Mouse (Mus musculus) embryonic facial prominence, embryonic 12.5 days (tissue): Measurements from ENCODE around the gene Kif3a. TPM values are rescaled to one million over a fixed set of nuclear protein-coding genes. Genes with fewer than 3 reads are reported as not detected.

ENCODE experiments used
- ATAC-seq: fragments of 200-750 bp; cut with Nextera tagmentation; 2 replicates; pipeline ENCODE4 v1.8.0; 2017; ENCODE audit not compliant: insufficient number of reproducible peaks, insufficient read depth, low FRiP score, low TSS enrichment
- H3K27ac ChIP-seq: fragments of 300-500 bp; sonication (generic); 2 replicates; pipeline ENCODE4 v1.5.1; 2016; ENCODE audit warnings: mild to moderate bottlenecking
- H3K27me3 ChIP-seq: fragments of 300-500 bp; sonication (generic); 2 replicates; pipeline ENCODE4 v1.6.1; 2016; ENCODE audit warnings: mild to moderate bottlenecking, moderate library complexity
- H3K36me3 ChIP-seq: fragments of 300-500 bp; sonication (generic); 2 replicates; pipeline ENCODE4 v1.6.1; 2016; ENCODE audit warnings: mild to moderate bottlenecking
- H3K4me1 ChIP-seq: fragments of 300-500 bp; sonication (generic); 2 replicates; pipeline ENCODE4 v1.6.1; 2016
- H3K4me2 ChIP-seq: fragments of 300-500 bp; sonication (generic); replicated peaks from 2 replicates; pipeline ENCODE4 v1.6.1; 2016; ENCODE audit warnings: mild to moderate bottlenecking, moderate library complexity
- H3K4me3 ChIP-seq: fragments of 300-500 bp; sonication (generic); 2 replicates; pipeline ENCODE4 v1.5.1; 2016; ENCODE audit warnings: mild to moderate bottlenecking
- H3K9ac ChIP-seq: fragments of 300-500 bp; sonication (generic); 2 replicates; pipeline ENCODE4 v1.6.1; 2016; ENCODE audit warnings: mild to moderate bottlenecking, moderate library complexity
- H3K9me3 ChIP-seq: fragments of 300-500 bp; sonication (generic); 2 replicates; pipeline ENCODE4 v1.6.1; 2016; ENCODE audit warnings: mild to moderate bottlenecking, moderate library complexity
- WGBS: fragments of 180-500 bp; shearing (Covaris S2); methylation state at CpG from one replicate; pipeline ENCODE4 v1.1.7; 2016; 5-methylcytosine and 5-hydroxymethylcytosine counted together
- polyA plus RNA-seq: library from polyadenylated mRNA; unstranded; fragments of >200 nt; fragmentation: Nextera tagmentation; extraction: Ambion mirVana; gene quantifications from 2 replicates; pipeline ENCODE4 v1.2.1, GENCODE M21; 2016

Kif3a gene
- polyA plus RNA-seq, 1 experiment from 2014 or later: 101 TPM

DNA sequence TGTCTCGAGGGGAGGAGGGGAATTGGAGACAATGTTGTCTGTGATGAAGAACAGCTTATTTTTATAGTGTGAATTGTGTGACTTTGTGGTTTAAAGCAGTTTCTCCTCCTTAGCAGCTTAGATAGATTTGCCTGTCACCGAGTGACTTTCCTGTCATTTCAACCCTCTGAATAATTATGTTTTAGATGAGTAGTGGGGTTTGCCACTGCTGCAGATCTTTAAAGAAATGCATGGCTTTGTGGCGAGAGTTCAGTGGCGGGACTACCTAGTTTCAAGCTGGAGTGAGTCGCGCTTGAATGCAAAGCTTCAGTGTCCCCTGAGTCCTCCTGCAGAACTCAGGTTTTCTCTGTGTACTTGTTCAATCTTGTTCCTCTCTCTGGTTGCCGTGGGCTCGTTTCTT lies 21.1 kb downstream of the Kif3a start:
- H3K36me3 ChIP-seq: peaks cover 75% of the 10 kb centered on the region
- no peak overlapping the region for H3K4me2 ChIP-seq
- H3K27me3 ChIP-seq: no peaks in the 10 kb centered on the region
- H3K4me3 ChIP-seq: no peak overlapping the region
- no peak for ATAC-seq
- WGBS: 73% methylated on average over 8 of the region's 8 CpGs
- H3K27ac ChIP-seq: no peak overlapping the region
- H3K9ac ChIP-seq: no peak overlapping the region
- no peaks in the 10 kb centered on the region for H3K4me1 ChIP-seq
- H3K9me3 ChIP-seq: no peaks in the 10 kb centered on the region

DNA sequence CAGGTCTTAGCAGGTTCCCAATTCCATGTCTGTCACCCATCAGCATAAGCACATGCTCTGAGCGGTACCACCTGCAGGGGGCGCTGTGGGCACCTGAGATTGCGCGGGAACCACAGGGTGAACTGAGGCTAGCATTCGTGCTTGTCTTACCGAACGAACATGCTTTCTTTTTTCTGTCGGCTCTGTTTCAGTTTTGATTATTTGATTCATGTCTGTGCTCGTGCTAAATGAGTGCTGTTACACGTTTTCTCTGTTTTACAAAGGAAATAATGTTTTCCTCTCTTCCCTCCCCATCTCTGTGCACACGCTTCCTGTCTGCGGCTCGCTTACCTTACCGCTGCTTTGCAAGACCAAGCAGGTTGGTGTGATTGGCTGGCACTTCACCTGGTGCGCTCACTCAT lies 23.2 kb downstream of the Kif3a start:
- peaks cover 80% of the 10 kb centered on the region for H3K36me3 ChIP-seq
- H3K27ac ChIP-seq: no peak overlapping the region
- no peaks in the 10 kb centered on the region for H3K4me1 ChIP-seq
- ATAC-seq: no peak
- no peak overlapping the region for H3K4me3 ChIP-seq
- H3K27me3 ChIP-seq: no peaks in the 10 kb centered on the region
- 40% methylated on average over 15 of the region's 15 CpGs for WGBS
- H3K4me2 ChIP-seq: no peak overlapping the region
- no peak overlapping the region for H3K9ac ChIP-seq
- no peaks in the 10 kb centered on the region for H3K9me3 ChIP-seq

DNA sequence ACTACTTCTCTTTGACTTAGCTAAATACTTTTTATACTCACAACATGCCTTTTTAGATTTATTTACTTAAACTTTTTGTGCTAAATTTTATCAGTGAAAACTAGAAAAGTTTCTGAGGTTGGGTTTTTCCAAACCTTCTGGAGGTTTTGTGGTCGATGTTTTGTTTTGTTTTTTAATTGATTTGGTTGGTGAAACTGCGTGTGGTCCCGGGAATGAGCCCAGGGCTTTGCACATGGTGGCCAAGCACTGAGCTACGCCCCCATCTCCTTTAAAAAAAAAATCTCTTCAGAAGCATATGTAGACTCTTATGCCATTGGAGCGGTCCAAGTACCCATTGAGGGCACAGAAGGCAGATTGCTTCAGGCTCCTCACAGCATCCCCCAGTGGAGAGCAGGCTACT lies 23.9 kb downstream of the Kif3a start:
- Histone ChIP-seq H3K27ac (no peak overlapping the region), H3K9ac (no peak overlapping the region), H3K4me2 (no peak overlapping the region), H3K4me3 (no peak overlapping the region), H3K27me3 (no peaks in the 10 kb centered on the region), H3K9me3 (no peaks in the 10 kb centered on the region), H3K4me1 (no peaks in the 10 kb centered on the region), H3K36me3 (peaks cover 75% of the 10 kb centered on the region)
- ATAC-seq: no peak
- 84% methylated on average over 5 of the region's 5 CpGs for WGBS

DNA sequence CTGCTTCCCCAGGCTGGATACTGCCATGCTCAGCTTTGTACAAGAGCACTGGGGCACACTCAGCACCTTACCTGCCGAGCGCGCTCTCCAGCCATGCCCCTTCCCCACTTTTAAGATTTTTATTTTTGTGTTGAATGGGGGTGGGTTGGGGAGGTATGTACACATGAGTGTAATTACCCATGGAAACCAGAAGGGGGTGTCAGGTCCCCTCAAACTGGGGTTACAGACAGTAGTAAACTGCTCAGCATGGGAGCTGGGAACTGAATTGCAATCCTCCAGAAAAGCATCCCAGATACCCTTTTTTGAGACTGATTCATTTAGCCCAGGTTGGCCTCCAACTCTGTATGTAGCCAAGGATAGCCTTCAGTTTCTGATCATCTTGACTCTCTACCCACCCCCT lies 37.8 kb downstream of the Kif3a start:
- no peak overlapping the region for H3K4me2 ChIP-seq
- no peak overlapping the region for H3K4me3 ChIP-seq
- WGBS: 92% methylated on average over 3 of the region's 3 CpGs
- H3K27ac ChIP-seq: no peak overlapping the region
- H3K36me3 ChIP-seq: peaks cover 12% of the 10 kb centered on the region
- H3K9me3 ChIP-seq: no peaks in the 10 kb centered on the region
- H3K27me3 ChIP-seq: no peaks in the 10 kb centered on the region
- peaks cover 4% of the 10 kb centered on the region; the same call in 1 of the 2 replicates for H3K4me1 ChIP-seq
- no peak overlapping the region for H3K9ac ChIP-seq
- no peak for ATAC-seq

DNA sequence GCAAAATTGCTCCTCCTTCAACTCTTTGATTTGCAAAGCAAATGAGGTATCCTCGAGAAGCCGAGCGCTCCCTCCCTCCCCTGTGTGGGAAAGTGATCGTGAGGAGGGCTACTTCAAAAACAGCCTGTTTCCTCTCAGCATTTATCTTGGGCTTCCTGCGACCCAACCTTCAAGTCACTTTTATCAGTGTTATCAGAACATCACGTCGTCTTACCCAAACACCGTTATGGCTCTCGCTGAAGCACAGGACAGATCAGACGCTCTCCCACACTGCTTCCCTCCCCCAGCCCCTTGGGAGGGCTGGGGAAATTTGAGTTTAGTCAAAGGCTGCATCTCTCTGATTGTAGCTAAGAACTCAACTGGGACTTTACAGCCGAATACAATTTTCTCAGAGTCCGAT lies 38.4 kb downstream of the Kif3a start:
- 7% methylated on average over 12 of the region's 12 CpGs for WGBS
- no peak for ATAC-seq
- peak overlapping the region; percentile 21 for H3K4me2 ChIP-seq
- H3K27ac ChIP-seq: no peak overlapping the region
- H3K27me3 ChIP-seq: no peaks in the 10 kb centered on the region
- H3K36me3 ChIP-seq: peaks cover 9% of the 10 kb centered on the region
- peaks cover 4% of the 10 kb centered on the region; the same call in 1 of the 2 replicates for H3K4me1 ChIP-seq
- H3K4me3 ChIP-seq: no peak overlapping the region
- H3K9me3 ChIP-seq: no peaks in the 10 kb centered on the region
- no peak overlapping the region for H3K9ac ChIP-seq

DNA sequence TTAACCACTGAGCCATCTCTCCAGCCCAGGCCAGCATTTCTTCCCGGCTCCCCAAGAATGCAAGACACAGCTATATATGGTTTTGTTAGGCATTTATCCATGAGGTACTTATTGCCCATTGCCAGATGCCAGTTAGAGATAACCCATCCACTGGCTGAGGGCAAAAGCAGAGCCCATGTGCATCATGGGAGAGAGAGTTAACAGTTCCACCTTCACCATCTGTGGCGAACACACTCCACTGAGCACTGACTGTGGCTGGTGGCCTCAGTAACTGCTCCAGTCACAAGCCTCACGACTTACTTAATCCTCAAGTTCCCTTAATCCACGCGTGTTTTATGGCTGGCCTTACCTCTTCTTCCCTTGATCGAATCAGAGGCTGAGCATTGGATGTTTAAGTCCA lies 42.1 kb downstream of the Kif3a start:
- no peaks in the 10 kb centered on the region for H3K36me3 ChIP-seq
- no peak overlapping the region for H3K27ac ChIP-seq
- no peak for ATAC-seq
- H3K4me2 ChIP-seq: no peak overlapping the region
- 81% methylated on average over 6 of the region's 6 CpGs for WGBS
- no peaks in the 10 kb centered on the region for H3K27me3 ChIP-seq
- peaks cover 4% of the 10 kb centered on the region; the same call in 1 of the 2 replicates for H3K4me1 ChIP-seq
- H3K9ac ChIP-seq: no peak overlapping the region
- H3K9me3 ChIP-seq: no peaks in the 10 kb centered on the region
- H3K4me3 ChIP-seq: no peak overlapping the region

DNA sequence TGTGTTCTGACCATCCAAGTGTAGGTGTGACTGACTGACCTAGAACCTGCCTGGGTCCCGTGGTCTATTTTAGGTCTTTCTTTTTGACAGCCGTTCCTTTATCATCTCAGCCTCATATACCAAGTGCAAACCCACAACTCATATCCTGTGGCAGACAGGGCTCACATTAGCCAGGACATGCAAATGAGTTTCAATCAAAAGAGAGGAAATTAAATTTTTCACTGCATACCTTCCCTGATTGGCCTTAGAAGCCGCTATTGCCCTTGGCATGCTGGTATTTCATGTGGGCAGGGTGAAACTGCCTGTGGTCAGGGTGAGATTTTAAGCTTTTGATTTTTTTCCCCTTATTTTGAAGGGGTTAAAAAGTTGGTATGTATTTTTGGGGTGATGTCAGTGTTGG lies 42.5 kb downstream of the Kif3a start:
- Histone ChIP-seq H3K9me3 (no peaks in the 10 kb centered on the region), H3K9ac (no peak overlapping the region), H3K27ac (no peak overlapping the region), H3K4me1 (peaks cover 4% of the 10 kb centered on the region; the same call in 1 of the 2 replicates), H3K4me2 (no peak overlapping the region), H3K36me3 (no peaks in the 10 kb centered on the region), H3K27me3 (no peaks in the 10 kb centered on the region), H3K4me3 (no peak overlapping the region)
- WGBS: 80% methylated on average over 3 of the region's 3 CpGs
- ATAC-seq: no peak

DNA sequence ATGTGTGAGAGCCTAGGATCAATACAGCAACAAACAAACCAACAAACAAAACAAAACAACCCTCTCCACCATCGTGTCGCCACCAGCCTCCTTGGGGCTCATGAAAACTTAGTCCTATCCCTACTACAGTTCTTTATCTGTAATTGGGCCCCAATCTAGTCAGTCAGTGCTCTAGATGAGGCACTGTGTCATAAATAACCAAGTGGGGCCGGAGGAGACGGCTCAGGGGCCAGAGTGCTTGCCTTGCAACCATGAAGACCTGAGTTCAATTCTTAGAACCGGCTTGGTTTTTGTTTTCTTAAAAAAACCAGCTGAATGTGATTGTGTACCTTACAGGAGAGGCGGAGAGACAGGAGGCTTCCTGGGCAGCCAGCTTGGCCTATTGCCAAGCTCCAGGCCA lies 48.0 kb downstream of the Kif3a start:
- no peaks in the 10 kb centered on the region for H3K36me3 ChIP-seq
- H3K27ac ChIP-seq: no peak overlapping the region
- H3K9ac ChIP-seq: no peak overlapping the region
- H3K9me3 ChIP-seq: no peaks in the 10 kb centered on the region
- no peaks in the 10 kb centered on the region for H3K4me1 ChIP-seq
- 71% methylated on average over 6 of the region's 6 CpGs for WGBS
- no peak for ATAC-seq
- H3K4me2 ChIP-seq: no peak overlapping the region
- H3K4me3 ChIP-seq: no peak overlapping the region
- no peaks in the 10 kb centered on the region for H3K27me3 ChIP-seq

DNA sequence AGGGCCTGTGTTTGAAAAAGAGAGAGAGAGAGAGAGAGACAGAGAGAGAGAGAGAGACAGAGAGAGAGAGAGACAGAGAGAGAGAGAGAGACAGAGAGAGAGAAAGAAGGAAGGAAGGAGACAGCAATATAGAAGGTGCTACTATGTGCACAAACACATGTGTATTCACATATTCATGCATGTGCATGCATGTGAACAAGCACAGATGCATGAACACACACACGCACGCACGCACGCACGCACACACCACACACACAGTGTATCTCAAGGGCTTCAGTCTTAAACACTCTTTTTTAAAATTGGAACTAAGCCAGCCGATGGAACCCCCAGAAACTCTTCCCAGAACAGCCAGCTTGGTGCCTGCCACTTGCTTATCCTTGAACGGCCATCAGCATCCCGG lies 48.4 kb downstream of the Kif3a start:
- H3K9me3 ChIP-seq: no peaks in the 10 kb centered on the region
- no peak overlapping the region for H3K4me2 ChIP-seq
- H3K4me3 ChIP-seq: no peak overlapping the region
- H3K27me3 ChIP-seq: no peaks in the 10 kb centered on the region
- H3K9ac ChIP-seq: no peak overlapping the region
- WGBS: 91% methylated on average over 8 of the region's 8 CpGs
- no peak for ATAC-seq
- no peaks in the 10 kb centered on the region for H3K4me1 ChIP-seq
- no peak overlapping the region for H3K27ac ChIP-seq
- H3K36me3 ChIP-seq: no peaks in the 10 kb centered on the region

DNA sequence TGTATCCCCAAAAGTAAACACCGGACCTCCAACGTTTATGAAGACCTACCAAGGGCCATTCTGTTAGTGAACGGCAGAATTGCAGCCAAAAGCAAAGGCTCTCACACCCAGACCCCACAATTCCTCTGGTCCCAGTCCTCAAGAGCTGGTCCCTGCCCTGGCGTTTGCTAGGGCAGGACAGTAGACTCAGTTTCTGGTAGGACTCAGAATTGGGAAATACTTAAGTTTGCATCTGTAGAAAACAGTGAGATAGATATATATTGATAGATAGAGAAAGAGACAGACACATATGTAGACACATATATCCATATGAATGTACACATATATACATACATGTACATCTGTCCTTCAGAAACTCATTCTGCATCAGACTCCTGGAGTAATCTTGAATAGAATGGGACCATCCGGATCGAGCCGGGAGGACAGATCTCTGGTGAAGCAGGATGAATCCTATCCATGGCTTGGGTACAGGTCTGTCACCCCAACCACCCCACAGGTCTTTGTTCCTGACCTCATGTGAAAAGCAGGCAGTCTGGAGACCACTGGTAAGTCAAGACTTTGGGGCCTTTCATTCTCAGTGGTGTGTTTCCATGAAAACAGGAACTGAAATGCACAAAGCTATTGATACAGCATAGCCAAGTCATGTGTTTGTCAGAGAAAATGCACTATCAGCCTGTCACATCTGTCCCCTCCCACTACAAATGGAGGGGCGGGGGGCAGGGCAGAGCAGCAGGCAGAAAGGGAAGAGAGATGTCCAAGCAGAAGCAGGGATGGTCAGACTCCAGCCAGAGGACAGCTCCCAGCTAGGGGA lies 49.8 kb downstream of the Kif3a start:
- H3K4me1 ChIP-seq: no peaks in the 10 kb centered on the region
- H3K27ac ChIP-seq: no peak overlapping the region
- H3K9ac ChIP-seq: no peak overlapping the region
- H3K9me3 ChIP-seq: no peaks in the 10 kb centered on the region
- H3K4me3 ChIP-seq: no peak overlapping the region
- 84% methylated on average over 8 of the region's 8 CpGs for WGBS
- ATAC-seq: no peak
- no peaks in the 10 kb centered on the region for H3K36me3 ChIP-seq
- no peak overlapping the region for H3K4me2 ChIP-seq
- H3K27me3 ChIP-seq: no peaks in the 10 kb centered on the region

DNA sequence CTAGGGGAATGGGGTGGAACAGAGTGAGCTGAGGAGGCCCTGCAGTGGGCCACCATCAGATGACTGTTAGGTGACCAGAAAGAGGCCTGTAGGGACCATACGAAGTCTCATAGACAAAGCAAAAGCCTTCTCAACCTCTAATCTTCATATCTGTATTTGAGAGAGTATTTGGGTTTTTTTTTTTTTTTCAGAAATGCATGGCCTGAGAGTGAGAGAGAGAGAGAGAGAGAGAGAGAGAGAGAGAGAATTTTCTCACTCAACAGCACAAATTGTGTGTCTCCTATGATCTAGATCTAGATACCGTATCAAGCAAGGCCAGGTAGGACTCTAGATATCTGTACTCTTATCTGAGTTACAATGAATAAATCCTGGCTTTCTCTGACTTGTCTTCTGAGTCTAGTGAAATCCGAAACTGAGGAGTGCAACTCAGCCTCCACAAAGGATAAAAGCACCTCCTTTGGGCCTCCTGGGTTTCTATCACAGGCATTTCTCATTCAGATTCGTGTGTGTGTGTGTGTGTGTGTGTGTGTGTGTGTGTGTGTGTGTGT lies 50.5 kb downstream of the Kif3a start:
- Histone ChIP-seq H3K27me3 (no peaks in the 10 kb centered on the region), H3K27ac (no peak overlapping the region), H3K9ac (no peak overlapping the region), H3K4me1 (no peaks in the 10 kb centered on the region), H3K4me2 (no peak overlapping the region), H3K9me3 (no peaks in the 10 kb centered on the region), H3K4me3 (no peak overlapping the region), H3K36me3 (no peaks in the 10 kb centered on the region)
- WGBS: 72% methylated on average over 4 of the region's 4 CpGs
- no peak for ATAC-seq

DNA sequence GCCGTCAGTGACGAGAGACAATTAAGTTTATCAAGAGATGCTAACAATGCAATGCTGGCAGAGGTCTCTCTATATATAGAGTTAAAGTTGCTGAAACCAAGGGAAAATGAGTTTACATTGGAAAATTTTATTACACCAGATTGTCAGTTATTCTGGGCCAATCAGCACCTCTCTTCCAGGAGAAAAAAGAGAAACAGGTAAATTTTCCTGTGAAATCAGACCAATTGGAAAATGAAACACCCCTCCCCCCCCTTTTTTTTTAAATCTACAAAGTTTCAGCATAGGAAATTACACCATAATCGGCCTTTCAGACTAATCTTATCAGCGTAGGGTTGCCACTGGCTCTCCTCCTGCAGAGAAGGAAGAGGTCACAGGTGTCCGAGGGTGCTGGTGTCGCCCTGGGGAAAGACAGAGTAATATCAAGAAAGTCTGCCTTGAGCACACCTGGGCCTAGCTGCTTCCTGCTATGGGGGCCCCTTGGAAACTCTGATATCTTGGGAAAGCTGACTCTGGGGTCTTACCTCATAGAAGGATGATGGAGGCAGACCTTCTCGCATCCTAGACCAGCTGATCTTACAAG lies 51.5 kb downstream of the Kif3a start, which contains the start of gene Il4:
Gene Il4 (minus strand): TSS at position 51 of the 580 bp plus-strand sequence.
- no peak within 1 kb of the TSS for H3K27ac ChIP-seq
- no peaks in the 10 kb centered on the region for H3K9me3 ChIP-seq
- no peaks in the 10 kb centered on the region for H3K4me1 ChIP-seq
- WGBS: 83% methylated on average over 7 of the region's 7 CpGs
- H3K4me3 ChIP-seq: no peak within 1 kb of the TSS
- H3K4me2 ChIP-seq: no peak within 1 kb of the TSS
- H3K9ac ChIP-seq: no peak within 1 kb of the TSS
- ATAC-seq: no peak
- no peaks in the 10 kb centered on the region for H3K36me3 ChIP-seq
- H3K27me3 ChIP-seq: no peaks in the 10 kb centered on the region
